Mouse (Mus musculus) mouse embryonic stem cell (cell line): ENCODE results near the gene Uevld.
"Not testable (repeated sequence)": the region's sequence is repeated elsewhere in the genome, so short reads cannot be mapped to it uniquely, and the experiment has no call there.

Experiments used
- in situ Hi-C, 2 experiments: fragments of 300-500 bp; cut with MboI; formaldehyde crosslinking; loops; 1 replicate in 1 of 2; 3 replicates in 1 of 2; pipeline ENCODE4 v1.14.3; 2019 to 2020; ENCODE audit warnings: low sequenced_read_pairs in 2 of 2, low pct_unique_long_range_greater_than_20kb in 1 of 2, mixed read lengths in 1 of 2; ENCODE audit not compliant: unreplicated experiment in 1 of 2

Uevld gene

GRCm38 (mm10) chr7:46895511-46895910 is 62.8 kb downstream of the Uevld start:
- in situ Hi-C loops, result no loop called here

DNA sequence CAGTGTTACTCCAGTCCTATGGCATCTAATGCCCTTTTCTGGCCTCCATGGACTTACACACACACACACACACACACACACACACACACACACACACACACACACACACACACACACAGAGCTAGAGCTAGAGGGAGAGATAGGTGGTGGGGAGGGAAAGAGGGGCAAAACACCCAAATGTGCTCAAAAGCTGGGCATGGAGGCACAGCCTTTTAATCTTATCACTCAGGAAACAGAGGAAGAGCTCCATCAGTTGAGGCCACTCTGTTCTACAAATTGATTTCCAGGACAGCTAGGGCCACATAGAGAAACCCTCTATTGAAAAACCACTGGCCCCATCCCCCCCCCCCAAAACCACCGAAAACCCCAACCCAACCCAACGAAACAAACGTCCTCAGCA is 75.0 kb downstream of the Uevld start:
- in situ Hi-C loops, result no loop called here

DNA sequence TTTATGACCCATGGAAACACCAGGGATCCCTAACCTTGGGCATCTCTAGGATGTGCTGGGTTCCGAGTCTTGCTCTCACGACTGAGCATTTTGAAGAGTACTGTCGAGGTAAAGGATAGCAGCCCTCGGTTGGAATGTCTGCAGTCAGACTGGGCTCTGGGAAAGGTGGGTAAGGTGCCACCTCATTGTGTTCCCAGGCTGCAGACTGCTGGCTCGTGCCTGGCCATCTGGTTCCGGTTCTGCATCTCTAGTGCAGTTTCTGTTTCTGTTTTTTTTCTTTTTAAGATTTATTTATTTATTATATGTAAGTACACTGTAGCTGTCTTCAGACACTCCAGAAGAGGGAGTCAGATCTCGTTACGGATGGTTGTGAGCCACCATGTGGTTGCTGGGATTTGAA is 76.4 kb downstream of the Uevld start:
- in situ Hi-C loops, result not testable (repeated sequence)

GRCm38 (mm10) chr7:46880992-46881391 is 77.3 kb downstream of the Uevld start:
- in situ Hi-C loops, result no loop called here

DNA sequence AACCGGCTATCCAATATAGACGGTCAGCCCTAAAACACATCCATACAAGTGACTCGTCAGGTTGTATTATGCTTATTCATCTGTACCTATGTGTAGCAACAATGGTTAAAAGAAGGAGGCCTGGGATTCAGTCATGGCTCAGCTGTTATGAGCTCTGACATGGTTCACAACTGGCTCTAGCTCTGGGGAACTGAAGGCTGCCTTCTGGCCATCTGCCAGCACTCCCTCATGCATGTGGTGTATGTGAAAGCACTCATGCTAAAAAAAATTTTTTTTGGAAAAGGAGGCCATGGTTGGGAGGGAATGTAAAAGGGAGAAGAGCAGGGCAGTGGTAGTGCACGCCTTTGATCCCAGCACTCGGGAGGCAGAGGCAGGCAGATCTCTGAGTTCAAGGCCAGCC is 78.5 kb downstream of the Uevld start:
- in situ Hi-C loops, result no loop called here

DNA sequence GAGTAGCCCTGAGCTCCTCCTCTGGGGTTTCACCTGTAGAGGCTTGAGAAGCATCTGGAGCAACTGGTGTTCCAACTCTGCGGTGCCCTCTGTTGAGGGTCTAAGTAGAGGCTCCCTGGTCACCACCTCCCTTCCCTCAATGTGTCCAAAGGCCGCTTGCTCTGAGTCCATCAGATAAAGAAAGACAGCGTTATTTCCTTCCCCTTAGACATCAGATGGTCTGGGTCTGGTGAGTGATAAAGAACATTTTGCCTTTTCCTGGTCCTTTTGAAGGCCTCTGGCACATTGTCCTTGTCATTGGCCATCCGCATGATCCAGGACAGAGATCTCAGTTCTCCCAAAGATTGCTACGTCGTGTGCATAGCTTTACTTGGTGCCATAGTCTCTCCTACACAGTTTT is 81.1 kb downstream of the Uevld start:
- in situ Hi-C loops, result no loop called here

DNA sequence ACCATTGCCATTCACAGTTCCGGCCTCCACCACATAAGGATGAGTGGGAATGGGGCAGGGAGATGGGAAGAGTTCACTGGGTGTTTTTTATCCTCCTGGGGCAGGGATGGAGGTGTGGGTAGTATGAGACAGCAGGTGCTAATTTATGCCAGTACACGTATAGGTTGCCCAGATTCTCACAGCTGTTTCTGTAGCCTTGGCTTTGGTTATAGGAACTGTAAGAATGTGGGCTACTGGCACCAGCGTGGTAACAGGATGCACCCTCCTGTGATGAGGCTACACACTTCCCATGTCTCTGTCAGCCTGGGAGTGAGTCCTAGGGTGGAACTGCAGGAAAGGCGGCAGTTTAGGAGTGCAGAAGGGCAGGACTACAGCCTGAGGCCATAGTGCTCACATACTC is 81.5 kb downstream of the Uevld start:
- in situ Hi-C loops, result no loop called here
